Mouse (Mus musculus): ENCODE measurements around the gene Pdss2.

GRCm38 (mm10) chr10:43489139-43489538, 267.9 kb downstream of the Pdss2 start:
- no peak for TF ChIP-seq POLR2A (IDR thresholded peaks at IDR 0.05; ENCODE audit: extremely low read depth, insufficient read depth, low read length)
- no peak for TF ChIP-seq CTCF (IDR thresholded peaks at IDR 0.05; ENCODE audit: low read depth, low read length)

Measured in liver, adult 2 months (tissue).